Mouse (Mus musculus) embryonic facial prominence, embryonic 11.5 days (tissue): Measurements from ENCODE around the gene Epyc. TPM values are rescaled to one million over a fixed set of nuclear protein-coding genes. Genes with fewer than 3 reads are reported as not detected.

Experiments used
- ATAC-seq: fragments of 200-750 bp; cut with Nextera tagmentation; replicated peaks from 2 replicates; pipeline ENCODE4 v1.8.0; 2017; ENCODE audit warnings: low read depth; ENCODE audit not compliant: insufficient number of reproducible peaks, low FRiP score, low TSS enrichment
- DNase-seq: peaks from one replicate; pipeline ENCODE4 v3.0.0-alpha.2; 2015; ENCODE audit warnings: low spot score
- H3K27ac ChIP-seq: fragments of 300-500 bp; sonication (generic); replicated peaks from 2 replicates; pipeline ENCODE4 v1.5.1; 2014; ENCODE audit warnings: mild to moderate bottlenecking, low read depth, low read length, control low read depth
- H3K27me3 ChIP-seq: fragments of 300-500 bp; sonication (generic); 2 replicates; pipeline ENCODE4 v1.6.1; 2014; ENCODE audit warnings: mild to moderate bottlenecking, low read length, moderate library complexity, mixed read lengths; ENCODE audit not compliant: control insufficient read depth, insufficient read depth
- H3K36me3 ChIP-seq: fragments of 300-500 bp; sonication (generic); replicated peaks from 2 replicates; pipeline ENCODE4 v1.6.1; 2014; ENCODE audit warnings: low read depth, mild to moderate bottlenecking, low read length, moderate library complexity, mixed read lengths; ENCODE audit not compliant: control insufficient read depth, insufficient read depth
- H3K4me1 ChIP-seq: fragments of 300-500 bp; sonication (generic); 2 replicates; pipeline ENCODE4 v1.6.1; 2014; ENCODE audit warnings: low read length, mixed read lengths; ENCODE audit not compliant: control insufficient read depth, insufficient read depth
- H3K4me2 ChIP-seq: fragments of 300-500 bp; sonication (generic); 2 replicates; pipeline ENCODE4 v1.6.1; 2014; ENCODE audit warnings: low read depth, mild to moderate bottlenecking, control low read depth, low read length, moderate library complexity
- H3K4me3 ChIP-seq: fragments of 300-500 bp; sonication (generic); 2 replicates; pipeline ENCODE4 v1.5.1; 2014; ENCODE audit warnings: low read depth, low read length, control low read depth
- H3K9ac ChIP-seq: fragments of 300-500 bp; sonication (generic); replicated peaks from 2 replicates; pipeline ENCODE4 v1.6.1; 2014; ENCODE audit warnings: mild to moderate bottlenecking, control low read depth, low read length
- H3K9me3 ChIP-seq: fragments of 300-500 bp; sonication (generic); replicated peaks from 2 replicates; pipeline ENCODE4 v1.6.1; 2016; ENCODE audit warnings: mild to moderate bottlenecking, low read length, inconsistent platforms, mixed read lengths; ENCODE audit not compliant: control insufficient read depth
- WGBS: fragments of 180-500 bp; shearing (Covaris S2); extraction: QIAGEN DNeasy Blood & Tissue Kit; methylation state at CpG from one replicate; pipeline ENCODE4 v1.1.7; 2014; 5-methylcytosine and 5-hydroxymethylcytosine counted together
- polyA plus RNA-seq: library from polyadenylated mRNA; unstranded; fragments of >200 nt; fragmentation: Nextera tagmentation; extraction: Ambion mirVana; gene quantifications from 2 replicates; pipeline ENCODE4 v1.2.1, GENCODE M21; 2014

Gene Epyc
- polyA plus RNA-seq, 1 experiment from 2014 or later = 2.0 TPM

- H3K4me1 ChIP-seq = no peaks in the 10 kb centered on the region
- 79% methylated on average over 1 of the region's 1 CpGs for whole genome bisulfite sequencing
- H3K9ac ChIP-seq = no peak overlapping the region
- no peak for ATAC-seq
- H3K4me3 ChIP-seq = no peak overlapping the region
- no peak overlapping the region for H3K4me2 ChIP-seq
- DNase-seq = no peak
- no peak overlapping the region for H3K27ac ChIP-seq
- no peaks in the 10 kb centered on the region for H3K27me3 ChIP-seq
- no peaks in the 10 kb centered on the region for H3K9me3 ChIP-seq
- no peaks in the 10 kb centered on the region for H3K36me3 ChIP-seq
Observed at GRCm38 (mm10) chr10:97687198-97687597, 43.3 kb downstream of the Epyc start.

DNA sequence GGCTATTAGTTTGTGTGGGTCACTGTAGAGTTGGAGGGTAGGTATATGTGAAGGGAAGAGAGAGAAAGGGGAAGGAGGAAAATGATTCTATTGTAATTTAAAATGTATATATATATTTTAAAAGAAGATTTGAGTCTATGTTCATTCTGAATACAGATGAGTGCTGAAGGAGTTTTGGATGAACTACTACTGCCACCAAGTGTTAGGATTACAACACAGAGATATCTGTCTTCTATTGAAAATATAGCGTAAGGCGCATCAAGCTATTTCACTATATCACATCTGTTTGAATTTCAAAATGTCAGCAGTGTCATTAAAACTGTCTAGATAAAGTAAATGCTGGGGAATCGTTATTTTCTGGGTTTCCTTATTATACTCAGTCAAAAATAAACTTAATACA lies 45.6 kb downstream of the Epyc start:
- no peaks in the 10 kb centered on the region for H3K9me3 ChIP-seq
- WGBS = 84% methylated on average over 3 of the region's 3 CpGs
- no peak overlapping the region for H3K27ac ChIP-seq
- H3K4me1 ChIP-seq = no peaks in the 10 kb centered on the region
- ATAC-seq (no peak), DNase-seq (peak; percentile 41)
- no peaks in the 10 kb centered on the region for H3K36me3 ChIP-seq
- H3K27me3 ChIP-seq = no peaks in the 10 kb centered on the region
- H3K4me2 ChIP-seq = no peak overlapping the region
- H3K9ac ChIP-seq = no peak overlapping the region
- no peak overlapping the region for H3K4me3 ChIP-seq

DNA sequence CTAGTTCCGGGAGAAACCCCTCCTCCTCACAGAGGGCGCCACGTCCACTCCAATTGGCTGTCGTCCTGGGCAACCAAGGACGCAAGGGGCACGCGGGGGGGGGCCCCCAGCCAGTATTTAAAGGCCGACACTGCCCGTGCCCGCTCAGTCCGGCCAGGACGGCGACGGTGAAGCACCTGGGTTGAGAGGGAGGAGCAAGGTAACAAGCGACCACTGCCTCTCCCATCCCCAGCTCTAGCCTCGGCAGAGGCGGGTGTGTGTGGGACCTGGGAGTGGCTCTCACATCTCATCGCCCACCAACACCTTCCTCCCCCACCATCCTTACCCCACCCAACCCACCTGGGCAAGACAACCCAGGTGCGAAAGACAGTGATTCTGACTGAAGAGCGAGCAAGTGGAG lies 49.0 kb downstream of the Epyc start, which contains the start of gene Ccer1:
Gene Ccer1, plus strand, starts transcription at position 147 of the 400 bp plus-strand sequence.
- WGBS = 70% methylated on average over 20 of the region's 20 CpGs
- H3K27ac ChIP-seq = no peak within 1 kb of the TSS
- H3K9ac ChIP-seq = no peak within 1 kb of the TSS
- no peaks in the 10 kb centered on the region for H3K36me3 ChIP-seq
- H3K4me1 ChIP-seq = no peaks in the 10 kb centered on the region
- H3K9me3 ChIP-seq = no peaks in the 10 kb centered on the region
- H3K4me2 ChIP-seq = no peak within 1 kb of the TSS
- ATAC-seq (0 out of 2 replicates have a peak, but pooled peaks have one; percentile 67), DNase-seq (no peak)
- H3K4me3 ChIP-seq = no peak within 1 kb of the TSS
- H3K27me3 ChIP-seq = no peaks in the 10 kb centered on the region

DNA sequence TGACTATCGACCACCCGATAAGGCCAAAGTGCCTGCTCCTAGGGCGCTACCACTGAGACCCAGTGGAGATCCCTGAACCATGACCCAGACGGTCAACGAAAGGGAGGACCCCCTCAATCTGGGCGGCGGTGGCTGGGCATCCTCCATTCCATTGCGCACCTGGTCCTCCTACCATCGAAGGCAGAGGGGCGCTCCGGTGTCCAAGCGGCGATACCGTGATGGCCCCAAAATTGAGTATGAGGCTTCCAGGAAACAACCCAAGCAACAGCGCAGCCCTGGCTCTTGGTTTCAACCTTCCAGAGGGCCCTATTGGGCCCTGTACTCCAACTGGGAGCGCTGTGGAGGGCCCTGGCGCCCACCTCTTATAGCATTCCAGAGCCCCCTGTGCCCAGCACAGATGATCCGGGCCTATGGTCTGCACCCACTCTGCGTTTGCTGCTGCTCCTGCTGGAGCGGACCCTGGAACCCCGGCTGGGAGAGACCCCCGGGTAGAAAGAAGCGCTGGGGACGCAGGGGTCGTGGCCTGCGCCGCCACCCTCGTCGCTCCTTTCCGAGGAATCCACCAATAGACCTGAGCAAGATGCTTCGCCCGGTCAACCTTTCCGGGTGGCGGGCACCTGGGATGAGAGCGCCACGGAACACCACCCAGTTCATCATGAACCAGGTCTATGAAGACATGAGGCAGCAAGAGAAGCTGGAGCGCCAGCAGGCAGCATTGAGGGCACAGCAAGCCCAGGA lies 49.7 kb downstream of the Epyc start:
- ATAC-seq = no peak
- WGBS = 92% methylated on average over 37 of the region's 37 CpGs
- H3K9me3 ChIP-seq = no peaks in the 10 kb centered on the region

GRCm38 (mm10) chr10:97702321-97702720 lies 58.5 kb downstream of the Epyc start:
- no peak overlapping the region for H3K4me2 ChIP-seq
- no peaks in the 10 kb centered on the region for H3K36me3 ChIP-seq
- no peak overlapping the region for H3K4me3 ChIP-seq
- no peak overlapping the region for H3K9ac ChIP-seq
- H3K9me3 ChIP-seq = no peaks in the 10 kb centered on the region
- ATAC-seq (no peak), DNase-seq (no peak)
- H3K4me1 ChIP-seq = no peaks in the 10 kb centered on the region
- no peaks in the 10 kb centered on the region for H3K27me3 ChIP-seq
- no peak overlapping the region for H3K27ac ChIP-seq

More for the DNA sequence above, 49.7 kb downstream of the Epyc start:
- Histone ChIP-seq H3K4me3 (no peak overlapping the region), H3K27me3 (no peaks in the 10 kb centered on the region), H3K4me1 (no peaks in the 10 kb centered on the region), H3K4me2 (no peak overlapping the region), H3K27ac (no peak overlapping the region), H3K36me3 (no peaks in the 10 kb centered on the region), H3K9ac (no peak overlapping the region)
- DNase-seq = no peak

- WGBS = 67% methylated on average over 1 of the region's 1 CpGs
- H3K4me2 ChIP-seq = no peak overlapping the region
- no peaks in the 10 kb centered on the region for H3K36me3 ChIP-seq
- no peaks in the 10 kb centered on the region for H3K4me1 ChIP-seq
- DNase-seq = peak; percentile 85
- no peak overlapping the region for H3K27ac ChIP-seq
- H3K4me3 ChIP-seq = no peak overlapping the region
- ATAC-seq = no peak
- H3K9ac ChIP-seq = no peak overlapping the region
- H3K27me3 ChIP-seq = no peaks in the 10 kb centered on the region
- no peaks in the 10 kb centered on the region for H3K9me3 ChIP-seq
Observed at GRCm38 (mm10) chr10:97704562-97704961, 60.7 kb downstream of the Epyc start.

- WGBS = 3% methylated on average over 5 of the region's 5 CpGs
- no peaks in the 10 kb centered on the region for H3K9me3 ChIP-seq
- DNase-seq = peak; percentile 89
- no peak overlapping the region for H3K4me2 ChIP-seq
- no peak for ATAC-seq
- no peaks in the 10 kb centered on the region for H3K27me3 ChIP-seq
- H3K27ac ChIP-seq = no peak overlapping the region
- no peaks in the 10 kb centered on the region for H3K4me1 ChIP-seq
- H3K36me3 ChIP-seq = no peaks in the 10 kb centered on the region
- no peak overlapping the region for H3K9ac ChIP-seq
- no peak overlapping the region for H3K4me3 ChIP-seq
Observed at GRCm38 (mm10) chr10:97712687-97713086, 68.8 kb downstream of the Epyc start.

DNA sequence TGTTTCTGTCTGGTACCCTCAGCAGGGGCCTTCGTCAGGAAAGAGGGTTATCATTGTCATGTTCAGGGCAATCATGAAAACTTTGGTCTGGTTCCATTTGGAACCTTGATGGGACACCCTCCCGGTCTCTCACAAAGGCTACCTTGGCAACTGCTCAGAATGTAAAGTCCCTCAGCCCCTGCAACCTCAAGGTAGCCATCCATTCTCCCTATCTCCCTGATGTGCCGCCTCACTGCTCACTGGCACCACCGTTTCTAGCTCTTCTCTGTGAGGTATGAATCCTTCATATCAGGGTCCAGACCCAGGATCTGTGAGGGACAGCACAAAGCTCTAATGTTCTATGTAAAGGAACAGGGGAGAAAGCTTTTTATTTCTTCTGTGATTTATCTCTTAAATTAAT lies 70.7 kb downstream of the Epyc start:
- H3K4me3 ChIP-seq = no peak overlapping the region
- no peaks in the 10 kb centered on the region for H3K36me3 ChIP-seq
- H3K27me3 ChIP-seq = no peaks in the 10 kb centered on the region
- no peaks in the 10 kb centered on the region for H3K9me3 ChIP-seq
- H3K27ac ChIP-seq = no peak overlapping the region
- WGBS = 89% methylated on average over 4 of the region's 4 CpGs
- H3K4me1 ChIP-seq = no peaks in the 10 kb centered on the region
- no peak overlapping the region for H3K9ac ChIP-seq
- no peak overlapping the region for H3K4me2 ChIP-seq
- no peak for DNase-seq
- ATAC-seq = no peak
